Mouse (Mus musculus): ENCODE data around the gene Tmem123.

DNA sequence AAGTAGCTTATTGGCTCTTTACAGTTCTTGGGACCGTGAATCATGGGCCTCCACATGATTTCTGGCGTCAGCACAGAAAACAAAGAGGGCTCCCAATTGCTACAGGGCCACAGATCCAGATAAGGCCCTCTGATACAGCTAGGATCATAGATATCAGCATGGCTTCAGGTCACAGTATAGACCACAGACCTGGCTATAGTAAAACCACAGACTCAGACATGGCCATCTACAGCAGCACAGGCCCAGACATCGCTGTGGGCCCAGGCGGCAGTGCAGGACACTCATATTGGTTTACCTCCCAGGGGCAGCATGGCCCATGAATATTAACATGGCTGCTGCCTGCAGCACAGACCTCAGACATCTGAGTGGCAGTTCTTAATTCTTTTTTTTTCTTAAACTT is 34.8 kb upstream of the Tmem123 start:
- TF ChIP-seq CTCF (IDR thresholded peaks at IDR 0.05; ENCODE audit: low read depth) (no peak), EP300 (IDR thresholded peaks at IDR 0.05; ENCODE audit: low read depth) (no peak)
